Mouse (Mus musculus) brain, embryonic 18.5 days (tissue): ENCODE measurements around the gene Egfem1.

ENCODE experiments used
- DNase-seq: peaks from one replicate; pipeline ENCODE4 v3.0.0-alpha.2; 2012; ENCODE audit warnings: low read depth, low spot score

Gene Egfem1

DNA sequence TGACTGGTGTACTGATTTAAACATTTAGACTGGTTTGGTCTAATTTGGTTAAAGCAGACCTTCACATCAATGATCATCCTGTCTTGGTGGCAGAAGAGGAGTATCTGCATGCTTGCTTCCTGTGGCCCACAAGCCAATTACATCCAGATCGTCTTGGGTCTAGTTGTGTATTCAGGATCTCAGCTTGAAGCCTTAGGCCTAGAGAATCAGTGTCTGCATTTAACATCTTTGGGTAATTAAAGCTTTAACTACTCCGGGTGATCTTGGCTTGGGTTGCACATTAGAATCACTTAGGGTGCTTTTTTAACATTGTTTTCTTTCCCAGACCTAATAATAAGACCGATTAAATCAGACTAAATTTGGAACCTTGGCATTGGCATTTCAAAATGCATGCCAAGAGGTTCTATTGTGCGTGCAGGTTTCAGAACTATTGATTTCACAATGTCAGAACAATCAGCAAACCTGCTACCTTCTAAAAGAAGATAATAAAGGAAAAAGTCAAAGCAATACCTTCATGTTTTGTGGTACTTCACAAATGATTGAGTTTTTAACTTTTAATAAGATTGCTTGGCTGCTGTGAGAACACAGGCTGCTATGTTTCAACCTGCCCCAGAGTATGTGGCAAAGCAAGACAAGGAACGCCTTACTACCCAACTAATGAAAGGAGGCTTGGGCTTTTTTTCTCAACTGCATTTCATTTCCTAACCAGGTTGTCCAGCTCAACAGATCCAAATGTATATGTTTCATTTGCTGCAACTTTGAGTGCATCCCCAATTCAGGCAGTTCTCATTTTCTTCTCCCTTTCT is 496.4 kb downstream of the Egfem1 start:
- peak; percentile 28 for DNase-seq

DNA sequence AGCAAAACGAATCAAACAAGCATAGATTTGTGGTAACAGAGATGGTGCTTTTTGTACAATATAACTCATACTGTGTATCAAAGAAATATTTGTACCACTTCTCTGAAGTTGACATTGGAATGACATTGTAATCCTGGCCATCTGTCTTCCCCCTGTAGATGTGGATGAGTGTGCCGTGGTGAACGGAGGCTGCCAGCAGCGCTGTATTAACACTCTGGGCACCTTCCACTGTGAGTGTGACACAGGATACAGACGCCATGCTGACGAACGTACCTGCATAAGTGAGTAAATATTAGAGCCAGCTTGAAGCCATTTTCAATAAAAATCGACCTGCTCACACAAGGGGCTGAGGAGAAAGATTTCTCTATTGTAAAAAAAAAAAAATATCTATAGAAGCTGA is 500.9 kb downstream of the Egfem1 start:
- no peak for DNase-seq

DNA sequence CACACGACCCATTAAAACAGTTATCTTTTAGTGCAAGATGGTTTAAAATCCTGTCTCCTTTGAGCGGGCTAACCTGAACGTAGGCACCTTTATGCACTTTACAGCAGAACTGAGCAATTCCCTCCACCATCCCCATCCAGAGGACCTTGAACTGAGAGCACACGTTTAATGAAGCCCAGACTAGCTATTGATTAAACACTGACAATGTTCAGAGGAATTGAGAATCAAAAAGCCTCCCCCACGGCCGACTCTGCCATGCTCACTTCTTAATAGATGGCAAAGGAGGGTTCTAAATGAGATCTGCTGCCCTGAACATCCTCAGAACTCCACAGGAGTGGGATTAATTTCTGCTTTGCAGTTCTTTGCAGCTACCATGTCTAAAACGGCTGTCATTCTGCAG is 520.3 kb downstream of the Egfem1 start:
- no peak for DNase-seq

DNA sequence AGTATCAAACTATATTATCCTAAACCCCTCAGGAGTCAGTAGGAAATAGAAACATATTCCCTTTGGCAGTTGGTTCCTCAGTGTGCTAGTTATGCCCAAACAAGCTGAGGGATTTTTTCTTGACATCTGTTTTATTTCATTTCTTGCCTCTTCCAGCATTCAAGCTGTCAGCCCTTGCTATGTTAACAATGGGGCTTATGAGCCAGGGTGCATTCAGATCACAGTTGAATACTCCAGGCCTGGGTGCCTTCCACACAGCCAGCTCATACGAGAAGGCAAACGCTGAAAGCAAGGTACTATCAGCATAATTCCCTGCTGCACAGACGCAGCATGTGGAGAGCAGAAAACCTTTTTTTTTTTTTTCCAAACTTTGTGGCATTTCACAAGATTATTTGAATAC is 526.9 kb downstream of the Egfem1 start:
- DNase-seq = peak; percentile 56

DNA sequence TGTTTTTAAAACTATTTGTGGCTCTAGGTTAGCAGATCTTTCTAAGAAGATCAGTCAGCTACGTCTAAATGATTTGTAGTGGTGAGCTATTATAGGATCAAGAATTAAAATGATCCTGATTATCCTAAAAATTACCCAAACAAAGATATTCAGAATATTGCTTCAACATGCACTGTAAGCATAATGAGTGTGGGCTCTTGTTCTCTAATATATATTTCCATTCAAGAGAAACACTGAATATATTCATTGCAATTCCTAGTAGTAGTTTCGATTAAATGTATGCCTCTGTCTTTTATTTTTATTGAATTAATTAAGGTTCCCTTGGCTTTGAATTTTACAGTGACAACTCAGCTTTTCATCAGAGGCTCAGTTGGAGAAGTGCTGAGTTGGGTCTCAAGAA is 527.4 kb downstream of the Egfem1 start:
- DNase-seq = no peak

DNA sequence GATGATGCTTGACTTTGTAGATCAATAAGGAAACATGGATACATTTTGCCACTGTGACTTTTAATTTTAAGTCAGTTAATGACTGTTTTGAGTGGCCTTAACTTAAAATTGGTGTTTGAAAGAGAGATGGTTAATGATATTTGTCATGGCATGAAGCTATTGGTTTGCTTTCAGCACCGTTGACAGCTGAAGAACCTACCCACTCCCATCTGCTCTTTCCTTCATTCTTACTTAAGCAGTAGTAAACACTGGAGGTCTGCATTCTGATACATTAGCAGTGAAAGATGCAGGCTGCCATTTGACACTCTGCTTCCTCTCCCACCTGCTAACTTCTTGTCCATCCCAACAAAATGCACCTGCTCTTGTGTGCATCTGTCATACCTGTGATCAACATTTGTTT is 537.8 kb downstream of the Egfem1 start:
- no peak for DNase-seq

DNA sequence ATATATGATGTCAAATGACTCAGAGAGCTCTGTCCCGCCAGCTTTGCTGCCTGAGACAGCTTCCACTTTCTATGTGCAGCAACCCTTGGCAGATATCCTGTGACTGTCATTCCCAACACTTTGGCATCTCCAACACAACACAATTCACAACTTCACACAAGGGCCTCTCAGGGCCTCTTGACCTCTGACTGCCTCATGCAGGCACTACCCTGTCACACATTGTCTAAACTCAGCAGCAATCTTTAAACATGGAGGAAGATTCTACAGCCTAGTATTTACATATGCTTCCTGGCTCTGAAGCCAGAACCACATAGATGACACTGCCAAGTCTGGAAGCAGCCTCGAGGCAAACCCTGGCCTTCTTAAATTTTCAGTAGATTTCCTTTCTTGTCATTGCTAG is 558.0 kb downstream of the Egfem1 start:
- no peak for DNase-seq

DNA sequence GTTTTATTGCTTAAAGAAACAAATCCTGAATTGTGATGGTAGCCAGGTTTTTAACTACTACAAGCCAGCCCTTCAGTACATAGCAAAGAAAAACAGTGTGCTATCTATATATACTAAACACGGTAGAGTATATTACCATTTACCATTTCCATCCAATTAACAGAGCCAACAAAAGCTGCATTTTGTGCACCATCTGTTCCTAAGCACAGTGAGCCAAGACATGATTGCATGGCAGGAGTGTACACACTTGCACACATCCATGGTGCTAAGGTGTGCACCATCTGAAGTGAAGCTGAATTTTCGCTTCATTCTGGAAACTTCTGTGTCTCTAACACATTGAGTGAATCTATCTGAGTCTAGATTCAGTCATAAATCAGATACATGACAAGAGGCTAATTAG is 585.0 kb downstream of the Egfem1 start:
- no peak for DNase-seq

DNA sequence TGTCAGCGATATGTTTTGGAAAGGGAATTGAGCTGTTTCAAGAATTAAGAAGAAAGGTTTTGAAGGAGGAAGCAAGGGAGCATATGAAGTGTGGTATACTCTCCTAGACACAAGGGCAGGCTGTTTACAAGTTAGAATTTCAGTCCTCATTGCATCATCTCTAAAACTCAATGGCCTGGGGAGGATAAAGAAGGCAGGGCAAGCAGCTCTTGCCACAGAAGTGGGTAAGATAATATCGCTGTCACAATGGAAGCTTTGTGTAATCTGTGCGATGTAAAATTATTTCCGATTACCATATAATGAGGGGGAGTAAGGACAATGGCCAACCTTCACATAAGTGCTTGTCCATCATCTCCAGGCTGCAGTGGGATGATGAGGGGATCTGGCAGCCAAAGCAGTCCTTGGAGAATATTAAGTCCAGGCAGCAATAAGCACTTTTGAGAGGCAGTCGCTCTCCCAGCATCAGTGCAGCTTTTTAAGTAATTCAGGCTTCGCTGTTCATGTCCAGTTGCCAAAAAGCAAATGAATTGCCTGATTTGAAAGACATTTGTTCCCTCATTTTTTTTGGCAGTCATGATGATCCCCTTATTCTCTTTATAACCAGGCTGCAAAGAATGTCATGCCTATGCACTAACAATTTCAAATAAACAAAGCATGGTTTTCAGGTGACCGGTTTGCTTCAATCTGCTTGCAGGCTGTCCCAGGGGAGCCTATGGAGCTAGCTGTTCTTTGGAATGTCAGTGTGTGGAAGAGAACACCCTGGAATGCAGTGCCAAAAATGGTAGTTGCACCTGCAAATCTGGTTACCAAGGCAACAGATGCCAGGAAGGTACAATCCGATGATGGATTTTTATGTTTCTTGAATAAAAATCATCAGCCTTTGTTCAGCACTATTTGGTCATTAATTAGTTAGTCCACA is 607.8 kb downstream of the Egfem1 start:
- DNase-seq = peak; percentile 43

DNA sequence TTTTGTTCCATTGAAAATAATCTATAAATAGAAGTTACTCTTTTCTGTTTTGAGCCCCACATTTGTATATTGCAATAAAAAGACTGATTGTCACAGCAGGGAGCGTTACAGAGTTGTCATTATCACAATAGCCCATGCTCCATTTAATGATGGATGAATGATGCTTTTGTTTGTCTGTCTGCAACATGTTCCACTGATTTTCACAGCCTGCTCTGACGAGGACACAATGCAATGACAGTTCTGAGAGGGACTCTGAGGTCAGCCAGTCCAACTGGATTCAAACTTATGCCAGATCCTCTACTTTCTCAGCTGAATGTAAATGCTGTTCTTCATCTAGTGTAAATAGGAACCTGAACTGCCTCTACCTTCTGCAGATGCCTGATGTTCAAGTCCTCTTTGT is 619.3 kb downstream of the Egfem1 start:
- DNase-seq = no peak

DNA sequence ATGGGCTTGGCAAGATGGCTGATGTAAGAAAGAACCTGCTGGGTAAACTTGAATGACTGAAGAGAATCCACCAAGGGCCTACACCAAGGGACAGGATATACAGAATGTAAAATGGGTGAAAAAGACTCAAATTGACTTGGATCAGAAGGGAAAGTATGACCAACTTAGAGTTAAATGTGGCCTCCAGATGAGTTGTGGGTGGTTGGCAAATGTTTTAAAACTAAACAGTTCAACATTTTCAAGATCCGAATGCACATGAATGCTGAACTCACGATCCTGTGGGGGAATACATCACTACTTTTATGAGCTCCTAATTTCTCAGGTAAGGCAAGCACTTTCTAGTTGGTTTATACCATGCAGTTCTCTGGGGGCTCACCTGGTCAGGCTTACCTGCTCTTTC is 625.0 kb downstream of the Egfem1 start:
- DNase-seq = no peak

DNA sequence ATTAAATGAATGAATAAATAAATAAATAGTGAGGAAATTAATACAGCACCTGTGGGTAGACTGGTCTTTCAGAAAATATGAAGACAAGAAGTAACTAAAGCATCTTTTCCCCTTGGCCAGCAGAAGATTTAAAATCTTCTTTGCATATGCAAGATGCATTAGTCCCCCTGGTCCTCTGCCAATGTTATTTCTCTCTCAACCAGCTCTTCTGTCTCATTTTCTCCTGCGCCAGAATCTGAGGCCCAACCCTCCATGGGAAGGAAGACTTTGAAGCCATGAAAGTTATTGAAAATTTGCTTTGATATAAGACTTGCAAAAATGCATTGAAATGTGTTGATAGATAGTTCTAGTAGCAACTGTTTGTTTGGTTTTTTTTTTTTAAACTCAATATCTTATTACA is 625.6 kb downstream of the Egfem1 start:
- DNase-seq = peak; percentile 57

DNA sequence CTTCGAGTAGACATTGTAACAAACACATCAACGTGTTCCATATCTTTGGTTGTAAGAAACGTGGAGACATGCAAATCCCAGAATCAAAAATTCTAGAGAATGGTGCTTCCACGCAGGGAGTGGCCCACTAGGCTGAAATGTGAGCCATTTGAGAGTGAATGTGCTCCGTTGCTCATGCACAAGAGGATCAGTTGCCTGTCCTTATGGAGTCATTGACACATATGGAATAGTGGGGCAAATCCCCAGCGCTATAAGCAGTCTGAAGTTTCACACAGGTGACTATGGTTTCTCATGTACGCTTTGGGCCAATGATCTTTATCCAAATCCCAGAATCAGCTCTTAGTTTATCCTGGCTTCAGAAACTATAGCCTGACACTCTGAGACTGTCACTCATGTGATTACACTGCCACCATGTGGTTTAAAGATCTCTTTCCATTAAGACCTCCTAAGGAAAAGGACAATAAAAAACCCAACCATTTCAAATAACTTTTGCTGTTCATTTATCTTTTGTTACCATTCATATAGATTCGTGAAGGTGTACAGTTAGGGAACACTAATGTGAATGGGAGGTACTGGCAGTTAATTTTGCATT is 644.6 kb downstream of the Egfem1 start:
- peak; percentile 61 for DNase-seq

DNA sequence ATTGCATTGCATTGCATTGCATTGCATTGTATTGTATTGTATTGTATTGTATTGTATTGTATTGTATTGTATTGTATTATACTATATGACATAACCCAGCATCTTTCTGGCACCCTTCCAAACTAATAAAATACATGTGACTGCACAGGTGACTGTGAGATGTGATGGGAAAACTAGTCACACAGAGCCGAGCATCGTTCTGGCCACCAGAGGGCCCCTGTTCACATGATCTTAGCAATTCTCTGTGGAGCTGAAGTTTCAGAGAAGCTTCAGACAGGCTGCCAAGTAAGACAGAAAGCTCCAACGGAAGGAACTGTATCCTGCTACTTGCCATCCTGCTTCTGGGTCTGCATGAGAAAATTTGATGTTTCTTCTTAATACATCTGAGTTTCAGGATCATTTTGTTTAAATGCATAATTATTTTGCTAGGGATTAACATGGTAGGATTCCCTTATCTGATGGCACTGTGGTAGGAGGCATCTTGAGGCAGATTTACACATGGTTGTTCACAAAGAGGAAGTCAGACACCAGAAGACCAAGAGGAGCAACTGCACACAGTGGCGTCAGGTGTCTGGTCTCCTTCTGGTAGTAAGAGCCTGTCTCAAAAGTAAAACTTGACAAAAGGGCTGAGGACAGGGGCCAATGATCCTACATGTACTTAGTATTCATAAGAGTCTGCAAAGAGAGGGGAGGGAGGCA is 648.4 kb downstream of the Egfem1 start:
- DNase-seq = peak; percentile 12

DNA sequence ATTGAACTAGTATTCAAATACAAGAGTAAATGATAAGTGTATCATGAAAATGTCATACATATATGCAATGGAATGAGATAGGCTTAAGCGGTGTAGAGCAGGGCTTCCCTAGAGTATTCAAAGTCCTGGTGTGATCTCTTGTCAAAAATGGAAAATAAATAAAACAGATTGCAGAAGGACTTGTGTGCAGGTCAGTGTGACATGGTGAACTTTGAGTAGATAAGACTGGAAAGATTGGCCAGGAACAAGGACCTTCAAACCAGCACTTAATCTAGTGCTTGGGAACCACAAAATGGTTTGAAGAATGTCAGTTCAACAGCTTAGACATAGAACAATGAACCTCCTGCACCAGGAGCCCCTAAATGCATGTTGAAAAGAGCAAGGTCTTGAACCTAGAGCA is 649.7 kb downstream of the Egfem1 start:
- no peak for DNase-seq

DNA sequence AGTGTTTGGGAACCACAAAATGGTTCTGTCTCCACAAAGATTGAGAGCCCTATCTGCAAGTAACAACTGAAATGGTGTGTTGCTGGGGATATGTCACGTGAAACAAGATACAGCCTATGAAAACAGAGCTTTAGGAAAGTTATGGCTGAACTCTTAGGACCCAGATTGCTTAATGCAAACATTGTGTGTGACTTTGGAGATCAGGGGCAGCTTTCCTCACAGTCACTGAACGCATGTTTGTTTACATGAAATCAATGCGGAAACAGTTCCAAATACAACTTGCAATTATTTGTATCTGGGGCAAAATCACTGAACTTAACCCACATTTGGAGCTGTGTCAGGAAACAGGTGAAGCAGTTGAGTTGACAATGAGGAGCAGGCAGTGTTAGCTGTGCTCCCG is 650.8 kb downstream of the Egfem1 start:
- no peak for DNase-seq

DNA sequence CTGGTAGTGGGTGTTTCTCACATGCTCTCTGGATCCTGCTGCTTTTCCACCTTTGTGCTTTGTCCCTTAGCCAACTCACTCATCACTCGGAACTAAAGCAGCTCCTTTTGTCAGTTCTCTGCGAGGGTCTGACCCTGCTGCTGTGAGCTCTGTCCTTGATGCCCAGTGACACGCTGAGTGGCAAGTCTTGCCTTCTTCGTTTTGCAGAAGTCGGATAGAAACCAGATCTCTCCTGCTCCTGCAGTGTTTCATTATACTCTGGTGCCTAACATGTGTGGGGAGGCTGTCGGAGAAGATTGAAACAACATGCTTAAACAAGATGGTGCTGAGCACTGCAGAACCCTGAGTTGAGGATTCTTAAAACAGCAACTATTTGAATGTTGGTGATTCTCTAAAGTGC is 652.4 kb downstream of the Egfem1 start:
- no peak for DNase-seq

DNA sequence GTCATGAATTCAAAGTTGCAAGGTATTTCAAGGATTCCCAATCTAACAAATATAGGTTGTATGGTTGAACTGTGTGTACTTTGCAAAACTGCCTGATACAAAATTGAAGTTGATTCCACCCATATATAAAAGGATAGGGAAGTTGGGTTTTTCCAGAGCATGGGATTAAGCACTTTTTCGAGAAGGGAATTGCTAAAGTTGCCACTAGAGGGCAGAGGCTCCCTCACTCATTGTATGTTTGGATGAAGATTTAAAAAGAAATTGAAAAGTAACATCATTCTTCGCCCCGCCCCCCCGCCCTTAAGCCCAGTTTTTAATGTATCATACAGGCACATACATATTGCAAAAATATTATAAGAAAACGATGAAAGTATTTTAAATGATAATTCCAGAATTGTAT is 657.5 kb downstream of the Egfem1 start:
- DNase-seq = no peak
